In genomic region chr7:130968537-130968936, GRCm38 (mm10) we compare ENCODE assay signal across 8 mouse cellular contexts. TPM values are rescaled to one million over a fixed set of nuclear protein-coding genes. Genes with fewer than 3 reads are reported as not detected.
A peak's percentile ranks its signal among the peaks of the same experiment; 100 is the strongest.
DNase-seq lines count a peak whose midpoint lies in the region; ATAC-seq lines count a peak whose summit lies in the region.

No protein-coding gene starts in this region.

- H3K27ac ChIP-seq in limb, embryonic 13.5 days: peak overlapping the region; percentile 45; the same call in 1 of the 2 replicates
- H3K27ac ChIP-seq in hindbrain, embryonic 14.5 days: no peak overlapping the region

- H3K9me3 ChIP-seq in limb, embryonic 13.5 days: no peaks in the 10 kb centered on the region
- no peaks in the 10 kb centered on the region for H3K9me3 ChIP-seq in hindbrain, embryonic 14.5 days (ENCODE audit: control insufficient read depth, low read length)

- peak; percentile 35 for DNase-seq in kidney, postnatal 14 days
- DNase-seq in kidney, adult 9 months: no peak
- peak; percentile 90 for DNase-seq in Muller cell, postnatal 12 days (ENCODE audit: inconsistent ontology term)
- peak; percentile 57 for DNase-seq in gastrocnemius, adult 18-20 months (ENCODE audit: low spot score)
- no peak for DNase-seq in ovary, postnatal 10 days (ENCODE audit: low spot score)
- DNase-seq in c-Kit-positive CD71-positive TER-119-positive erythroid progenitor cells, embryonic 14.5 days (ENCODE audit: low spot score): no peak
- DNase-seq in hindbrain, embryonic 14.5 days (ENCODE audit: low spot score): no peak

- no peaks in the 10 kb centered on the region for H3K36me3 ChIP-seq in limb, embryonic 13.5 days
- H3K36me3 ChIP-seq in hindbrain, embryonic 14.5 days (replicated peaks; ENCODE audit: control insufficient read depth, insufficient read depth): no peaks in the 10 kb centered on the region

- peaks cover 69% of the 10 kb centered on the region for H3K4me1 ChIP-seq in limb, embryonic 13.5 days
- no peaks in the 10 kb centered on the region for H3K4me1 ChIP-seq in hindbrain, embryonic 14.5 days (replicated peaks; ENCODE audit: control insufficient read depth, insufficient read depth, low read length)

- no peak overlapping the region for H3K9ac ChIP-seq in limb, embryonic 13.5 days
- no peak overlapping the region for H3K9ac ChIP-seq in hindbrain, embryonic 14.5 days

- H3K27me3 ChIP-seq in limb, embryonic 13.5 days: no peaks in the 10 kb centered on the region
- no peaks in the 10 kb centered on the region for H3K27me3 ChIP-seq in hindbrain, embryonic 14.5 days (ENCODE audit: control insufficient read depth, insufficient read depth, low read length)

- H3K4me2 ChIP-seq in limb, embryonic 13.5 days (replicated peaks): no peak overlapping the region
- H3K4me2 ChIP-seq in hindbrain, embryonic 14.5 days (replicated peaks): no peak overlapping the region

- ATAC-seq in limb, embryonic 13.5 days (ENCODE audit: low FRiP score, low read depth): no peak
- no peak for ATAC-seq in hindbrain, embryonic 14.5 days (ENCODE audit: low FRiP score)

- WGBS in limb, embryonic 13.5 days: 59% methylated on average over 7 of the region's 7 CpGs
- 76% methylated on average over 7 of the region's 7 CpGs for WGBS in hindbrain, embryonic 14.5 days

- H3K4me3 ChIP-seq in limb, embryonic 13.5 days: no peak overlapping the region
- H3K4me3 ChIP-seq in hindbrain, embryonic 14.5 days (replicated peaks; ENCODE audit: low read length): no peak overlapping the region

RNA-seq across cellular contexts. Expression of gene Htra1, which starts 32.6 kb away (rescaled TPM):
- 10 to 100 TPM; 34.2 to 42.4 TPM for total RNA-seq in gastrocnemius, adult 18-20 months (2021)
- polyA plus RNA-seq in limb, embryonic 13.5 days (2015; fragmentation: Nextera tagmentation; extraction: Ambion mirVana): 78.4 and 87.6 TPM in 2 replicates
- polyA plus RNA-seq in hindbrain, embryonic 14.5 days (2014; fragmentation: Nextera tagmentation; extraction: Ambion mirVana): 18.9 and 22.9 TPM in 2 replicates

Comparison
In these comparisons a context has a peak if more than half of its experiments do, and no peak if none do; other contexts are left out.
1. DNase-seq: peak in kidney, postnatal 14 days (single experiment), Muller cell, postnatal 12 days (single experiment) and gastrocnemius, adult 18-20 months (single experiment); none in kidney, adult 9 months (single experiment), ovary, postnatal 10 days (single experiment), c-Kit-positive CD71-positive TER-119-positive erythroid progenitor cells, embryonic 14.5 days (single experiment) and hindbrain, embryonic 14.5 days (single experiment).